Mouse (Mus musculus): ENCODE measurements around the gene Ryk. TPM values are rescaled to one million over a fixed set of nuclear protein-coding genes. Genes with fewer than 3 reads are reported as not detected.
A peak's percentile ranks its signal among the peaks of the same experiment; 100 is the strongest.

Gene Ryk
- polyA plus RNA-seq, 1 experiment from 2014 or later = 25.3 TPM

- Histone ChIP-seq H3K36me3 (ENCODE audit: control insufficient read depth, insufficient read depth, low read length) (no peaks in the 10 kb centered on the region), H3K27ac (ENCODE audit: low read depth, low read length) (no peak overlapping the region), H3K9ac (ENCODE audit: low read depth, low read length) (no peak overlapping the region), H3K4me3 (ENCODE audit: low read depth, low read length) (no peak overlapping the region), H3K4me1 (replicated peaks; ENCODE audit: control insufficient read depth, insufficient read depth, low read length) (no peaks in the 10 kb centered on the region), H3K4me2 (replicated peaks; ENCODE audit: low read depth, low read length) (no peak overlapping the region), H3K9me3 (ENCODE audit: control insufficient read depth, low read length) (no peaks in the 10 kb centered on the region), H3K27me3 (ENCODE audit: control insufficient read depth, insufficient read depth, low read length) (no peaks in the 10 kb centered on the region)
- ATAC-seq (ENCODE audit: low FRiP score) (no peak), DNase-seq (ENCODE audit: low spot score) (no peak)
- WGBS = 68% methylated on average over 8 of the region's 8 CpGs
Observed at GRCm38 (mm10) chr9:102917532-102918129, 82.9 kb downstream of the Ryk start.

- no peak overlapping the region for H3K4me3 ChIP-seq (ENCODE audit: low read depth, low read length)
- no peak overlapping the region for H3K9ac ChIP-seq (ENCODE audit: low read depth, low read length)
- ATAC-seq (ENCODE audit: low FRiP score) = no peak
- H3K36me3 ChIP-seq (ENCODE audit: control insufficient read depth, insufficient read depth, low read length) = no peaks in the 10 kb centered on the region
- 79% methylated on average over 5 of the region's 5 CpGs for WGBS
- H3K27ac ChIP-seq (ENCODE audit: low read depth, low read length) = no peak overlapping the region
- H3K27me3 ChIP-seq (ENCODE audit: control insufficient read depth, insufficient read depth, low read length) = no peaks in the 10 kb centered on the region
- DNase-seq (ENCODE audit: low spot score) = no peak
- no peaks in the 10 kb centered on the region for H3K9me3 ChIP-seq (ENCODE audit: control insufficient read depth, low read length)
- H3K4me1 ChIP-seq (replicated peaks; ENCODE audit: control insufficient read depth, insufficient read depth, low read length) = no peaks in the 10 kb centered on the region
- H3K4me2 ChIP-seq (replicated peaks; ENCODE audit: low read depth, low read length) = no peak overlapping the region
Observed at GRCm38 (mm10) chr9:102919486-102919885, 84.8 kb downstream of the Ryk start.

DNA sequence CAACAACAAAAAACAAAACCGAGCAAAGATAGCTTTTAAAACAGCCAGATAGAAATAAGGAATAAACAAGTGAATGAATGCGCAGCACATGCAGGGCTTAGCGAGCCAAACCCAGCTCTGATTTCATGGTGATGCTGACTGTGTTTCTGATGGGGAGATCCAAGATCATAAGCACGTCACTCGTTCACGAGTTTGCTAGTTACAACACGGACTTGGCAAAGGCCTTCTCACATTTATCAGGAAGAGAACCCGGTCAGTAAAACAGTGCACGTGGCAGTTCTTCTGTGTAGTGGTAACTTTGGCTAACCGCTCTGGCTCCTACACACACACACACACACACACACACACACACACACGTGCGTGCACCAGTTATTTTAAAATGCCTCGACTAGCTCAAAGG lies 87.1 kb downstream of the Ryk start:
- no peak overlapping the region for H3K4me3 ChIP-seq (ENCODE audit: low read depth, low read length)
- no peaks in the 10 kb centered on the region for H3K36me3 ChIP-seq (ENCODE audit: control insufficient read depth, insufficient read depth, low read length)
- H3K27me3 ChIP-seq (ENCODE audit: control insufficient read depth, insufficient read depth, low read length) = no peaks in the 10 kb centered on the region
- 91% methylated on average over 13 of the region's 13 CpGs for WGBS
- DNase-seq (ENCODE audit: low spot score) (no peak), ATAC-seq (ENCODE audit: low FRiP score) (no peak)
- no peak overlapping the region for H3K9ac ChIP-seq (ENCODE audit: low read depth, low read length)
- no peaks in the 10 kb centered on the region for H3K4me1 ChIP-seq (replicated peaks; ENCODE audit: control insufficient read depth, insufficient read depth, low read length)
- H3K4me2 ChIP-seq (replicated peaks; ENCODE audit: low read depth, low read length) = no peak overlapping the region
- H3K27ac ChIP-seq (ENCODE audit: low read depth, low read length) = no peak overlapping the region
- no peaks in the 10 kb centered on the region for H3K9me3 ChIP-seq (ENCODE audit: control insufficient read depth, low read length)

- Histone ChIP-seq H3K4me1 (replicated peaks; ENCODE audit: control insufficient read depth, insufficient read depth, low read length) (no peaks in the 10 kb centered on the region), H3K9me3 (ENCODE audit: control insufficient read depth, low read length) (no peaks in the 10 kb centered on the region), H3K27me3 (ENCODE audit: control insufficient read depth, insufficient read depth, low read length) (no peaks in the 10 kb centered on the region), H3K9ac (ENCODE audit: low read depth, low read length) (no peak overlapping the region), H3K4me3 (ENCODE audit: low read depth, low read length) (no peak overlapping the region), H3K4me2 (replicated peaks; ENCODE audit: low read depth, low read length) (no peak overlapping the region), H3K36me3 (ENCODE audit: control insufficient read depth, insufficient read depth, low read length) (no peaks in the 10 kb centered on the region), H3K27ac (ENCODE audit: low read depth, low read length) (no peak overlapping the region)
- no peak for DNase-seq (ENCODE audit: low spot score)
- ATAC-seq (ENCODE audit: low FRiP score) = no peak
- 92% methylated on average over 7 of the region's 7 CpGs for WGBS
Observed at GRCm38 (mm10) chr9:102922866-102923434, 88.2 kb downstream of the Ryk start.

GRCm38 (mm10) chr9:102923836-102924235 lies 89.1 kb downstream of the Ryk start:
- H3K27me3 ChIP-seq (ENCODE audit: control insufficient read depth, insufficient read depth, low read length) = no peaks in the 10 kb centered on the region
- 88% methylated on average over 11 of the region's 11 CpGs for WGBS

DNA sequence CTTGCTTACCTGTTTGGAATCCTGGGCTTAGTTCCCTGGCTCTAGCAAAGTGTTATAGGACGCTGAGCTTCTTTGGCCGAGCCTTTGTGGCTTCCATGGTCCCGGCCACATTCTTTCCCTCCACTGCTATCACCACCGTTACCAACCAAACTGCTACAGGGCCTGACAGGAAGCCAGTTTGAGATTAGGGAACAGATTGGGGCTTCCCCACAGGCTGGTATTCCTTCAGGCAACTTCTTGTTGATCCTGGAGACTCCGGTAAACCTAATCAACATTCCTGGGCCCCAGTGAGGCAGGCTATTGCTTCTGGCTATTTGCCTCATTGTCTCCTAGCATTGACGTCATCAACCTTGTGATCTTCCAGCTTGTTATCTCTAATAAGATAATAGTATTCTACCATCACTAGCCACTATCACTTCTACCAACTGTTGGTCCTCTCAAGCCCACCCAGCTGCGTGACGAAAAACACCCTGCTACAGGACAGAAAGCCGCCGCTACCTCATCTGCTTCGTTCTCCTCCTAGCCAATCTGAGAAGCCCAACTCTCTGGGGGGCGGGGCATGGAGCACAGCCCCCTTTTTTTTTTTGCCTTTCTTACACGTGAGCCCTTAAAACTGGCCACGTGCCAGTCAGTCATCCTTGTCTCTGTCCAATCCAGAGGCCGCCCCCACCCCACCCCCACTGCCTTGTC lies 90.1 kb downstream of the Ryk start:
- Histone ChIP-seq H3K4me1 (replicated peaks; ENCODE audit: control insufficient read depth, insufficient read depth, low read length) (no peaks in the 10 kb centered on the region), H3K36me3 (ENCODE audit: control insufficient read depth, insufficient read depth, low read length) (no peaks in the 10 kb centered on the region), H3K27me3 (ENCODE audit: control insufficient read depth, insufficient read depth, low read length) (no peaks in the 10 kb centered on the region), H3K4me3 (ENCODE audit: low read depth, low read length) (no peak overlapping the region), H3K9ac (ENCODE audit: low read depth, low read length) (no peak overlapping the region), H3K4me2 (replicated peaks; ENCODE audit: low read depth, low read length) (no peak overlapping the region), H3K9me3 (ENCODE audit: control insufficient read depth, low read length) (no peaks in the 10 kb centered on the region), H3K27ac (ENCODE audit: low read depth, low read length) (no peak overlapping the region)
- ATAC-seq (ENCODE audit: low FRiP score) = no peak
- 80% methylated on average over 15 of the region's 15 CpGs for WGBS
- DNase-seq (ENCODE audit: low spot score) = no peak

More at GRCm38 (mm10) chr9:102923836-102924235, 89.1 kb downstream of the Ryk start:
- Histone ChIP-seq H3K27ac (ENCODE audit: low read depth, low read length) (no peak overlapping the region), H3K4me2 (replicated peaks; ENCODE audit: low read depth, low read length) (no peak overlapping the region), H3K36me3 (ENCODE audit: control insufficient read depth, insufficient read depth, low read length) (no peaks in the 10 kb centered on the region), H3K4me3 (ENCODE audit: low read depth, low read length) (no peak overlapping the region), H3K4me1 (replicated peaks; ENCODE audit: control insufficient read depth, insufficient read depth, low read length) (no peaks in the 10 kb centered on the region), H3K9me3 (ENCODE audit: control insufficient read depth, low read length) (no peaks in the 10 kb centered on the region), H3K9ac (ENCODE audit: low read depth, low read length) (no peak overlapping the region)
- DNase-seq (ENCODE audit: low spot score) (no peak), ATAC-seq (ENCODE audit: low FRiP score) (no peak)

DNA sequence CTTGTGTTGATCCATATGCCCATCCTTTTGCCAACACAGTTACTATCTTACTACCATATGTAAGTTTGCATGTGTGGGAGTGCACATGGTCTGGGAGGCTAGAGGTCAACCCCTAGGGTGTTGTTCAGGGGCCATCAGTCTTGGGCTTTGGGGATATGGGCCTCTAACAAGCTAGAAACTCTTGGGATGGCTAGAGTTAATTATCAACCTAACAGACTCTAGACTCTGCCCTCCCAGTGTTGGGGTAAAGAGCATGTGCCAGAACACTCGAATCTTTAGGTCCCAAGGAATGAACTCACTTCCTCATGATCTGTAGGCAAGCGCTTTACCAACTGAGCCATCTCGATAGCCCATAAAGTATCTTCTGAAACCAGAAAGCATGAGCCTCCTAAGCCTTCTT lies 91.4 kb downstream of the Ryk start:
- no peak overlapping the region for H3K4me2 ChIP-seq (replicated peaks; ENCODE audit: low read depth, low read length)
- 80% methylated on average over 3 of the region's 3 CpGs for WGBS
- no peaks in the 10 kb centered on the region for H3K9me3 ChIP-seq (ENCODE audit: control insufficient read depth, low read length)
- no peak overlapping the region for H3K4me3 ChIP-seq (ENCODE audit: low read depth, low read length)
- H3K27ac ChIP-seq (ENCODE audit: low read depth, low read length) = no peak overlapping the region
- no peaks in the 10 kb centered on the region for H3K36me3 ChIP-seq (ENCODE audit: control insufficient read depth, insufficient read depth, low read length)
- H3K27me3 ChIP-seq (ENCODE audit: control insufficient read depth, insufficient read depth, low read length) = no peaks in the 10 kb centered on the region
- H3K9ac ChIP-seq (ENCODE audit: low read depth, low read length) = no peak overlapping the region
- ATAC-seq (ENCODE audit: low FRiP score) = no peak
- DNase-seq (ENCODE audit: low spot score) = no peak
- no peaks in the 10 kb centered on the region for H3K4me1 ChIP-seq (replicated peaks; ENCODE audit: control insufficient read depth, insufficient read depth, low read length)

- DNase-seq (ENCODE audit: low spot score) = peak; percentile 64
- Histone ChIP-seq H3K9me3 (ENCODE audit: control insufficient read depth, low read length) (no peaks in the 10 kb centered on the region), H3K36me3 (ENCODE audit: control insufficient read depth, insufficient read depth, low read length) (no peaks in the 10 kb centered on the region), H3K27me3 (ENCODE audit: control insufficient read depth, insufficient read depth, low read length) (no peaks in the 10 kb centered on the region), H3K27ac (ENCODE audit: low read depth, low read length) (peak overlapping the region; percentile 39; the same call in 1 of the 2 replicates), H3K4me3 (ENCODE audit: low read depth, low read length) (no peak overlapping the region), H3K4me1 (replicated peaks; ENCODE audit: control insufficient read depth, insufficient read depth, low read length) (no peaks in the 10 kb centered on the region), H3K9ac (ENCODE audit: low read depth, low read length) (no peak overlapping the region), H3K4me2 (replicated peaks; ENCODE audit: low read depth, low read length) (no peak overlapping the region)
- WGBS = 43% methylated on average over 6 of the region's 6 CpGs
- peak; percentile 81 for ATAC-seq (ENCODE audit: low FRiP score)
Observed at GRCm38 (mm10) chr9:102929776-102930175, 95.1 kb downstream of the Ryk start.
